Mouse (Mus musculus): ENCODE results near the gene A930033H14Rik. TPM values are rescaled to one million over a fixed set of nuclear protein-coding genes. Genes with fewer than 3 reads are reported as not detected.

Gene A930033H14Rik
- 0.32 to 0.85 TPM (median 0.81 TPM) in 4 replicates for total RNA-seq (2023)

DNA sequence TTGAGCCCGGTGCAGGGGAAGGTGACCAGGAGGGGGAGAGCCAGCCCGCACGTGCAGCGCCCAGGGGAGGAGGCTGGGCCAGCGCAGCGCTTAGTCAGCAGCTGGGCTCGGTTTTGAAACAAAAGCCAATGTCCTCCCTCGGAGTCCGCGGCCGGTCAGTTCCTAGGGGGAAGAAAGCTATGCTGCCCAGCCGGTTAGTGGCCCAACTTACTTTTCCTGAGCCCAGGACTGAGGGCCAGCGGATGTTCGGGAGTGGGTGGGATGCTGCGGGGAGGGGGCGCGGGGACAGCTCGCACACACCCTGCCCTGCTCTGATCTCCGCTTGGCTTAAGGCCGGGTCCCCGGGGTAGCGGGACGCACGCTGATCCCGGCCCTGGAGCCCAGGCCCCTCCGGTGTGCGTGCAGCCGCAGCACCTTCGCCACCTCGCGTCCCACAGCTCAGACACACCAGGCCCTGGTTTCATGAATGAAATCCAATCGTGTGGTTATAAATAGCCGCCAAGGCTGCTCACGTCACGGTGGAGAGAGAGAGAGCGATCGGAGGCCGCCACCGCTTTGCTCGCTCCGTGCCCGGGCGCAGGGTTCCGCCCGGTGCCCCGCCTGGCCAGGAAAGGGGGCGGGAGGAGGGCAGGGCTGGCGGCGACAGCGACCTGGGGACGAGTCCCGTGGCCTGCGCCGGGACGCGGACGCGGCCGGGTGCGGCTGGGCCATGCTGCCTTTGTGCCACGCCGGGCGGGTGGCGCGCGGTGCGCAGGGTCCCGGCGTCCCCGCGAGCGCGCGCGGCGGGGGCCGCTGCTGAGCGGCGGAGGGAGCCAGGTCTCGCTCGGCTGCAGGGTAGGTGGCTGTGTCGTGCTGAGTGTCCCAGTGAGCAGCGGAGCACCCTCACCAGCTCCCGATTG is at the start of gene A930033H14Rik:
Gene A930033H14Rik (minus strand): TSS at position 557 of the 899 bp plus-strand sequence.

Other genes with a start within 250 kb of the A930033H14Rik start
- gene Rhobtb1, start 61.7 kb downstream of the A930033H14Rik start, total RNA-seq (2023), result 18.0 to 23.7 TPM (median 19.0 TPM) in 4 replicates
- gene Cdk1, start 139.8 kb upstream of the A930033H14Rik start, total RNA-seq (2023), result 1.9 to 3.4 TPM (median 2.6 TPM) in 4 replicates
- not detected in 4 replicates for gene Ank3, start 185.7 kb upstream of the A930033H14Rik start, total RNA-seq (2023)